Mouse (Mus musculus) central nervous system, embryonic 11.5 days (tissue): Measurements from ENCODE around the gene Ankrd26. TPM values are rescaled to one million over a fixed set of nuclear protein-coding genes. Genes with fewer than 3 reads are reported as not detected.

Source experiments
- polyA plus RNA-seq: library from polyadenylated mRNA; depleted of rRNA; stranded (reverse); fragments of >200 nt; gene quantifications from 2 replicates; pipeline ENCODE4 v1.2.3, GENCODE M21; 2012; rRNA removed

Ankrd26 gene
- polyA plus RNA-seq, result 22.5 and 25.4 TPM in 2 replicates

DNA sequence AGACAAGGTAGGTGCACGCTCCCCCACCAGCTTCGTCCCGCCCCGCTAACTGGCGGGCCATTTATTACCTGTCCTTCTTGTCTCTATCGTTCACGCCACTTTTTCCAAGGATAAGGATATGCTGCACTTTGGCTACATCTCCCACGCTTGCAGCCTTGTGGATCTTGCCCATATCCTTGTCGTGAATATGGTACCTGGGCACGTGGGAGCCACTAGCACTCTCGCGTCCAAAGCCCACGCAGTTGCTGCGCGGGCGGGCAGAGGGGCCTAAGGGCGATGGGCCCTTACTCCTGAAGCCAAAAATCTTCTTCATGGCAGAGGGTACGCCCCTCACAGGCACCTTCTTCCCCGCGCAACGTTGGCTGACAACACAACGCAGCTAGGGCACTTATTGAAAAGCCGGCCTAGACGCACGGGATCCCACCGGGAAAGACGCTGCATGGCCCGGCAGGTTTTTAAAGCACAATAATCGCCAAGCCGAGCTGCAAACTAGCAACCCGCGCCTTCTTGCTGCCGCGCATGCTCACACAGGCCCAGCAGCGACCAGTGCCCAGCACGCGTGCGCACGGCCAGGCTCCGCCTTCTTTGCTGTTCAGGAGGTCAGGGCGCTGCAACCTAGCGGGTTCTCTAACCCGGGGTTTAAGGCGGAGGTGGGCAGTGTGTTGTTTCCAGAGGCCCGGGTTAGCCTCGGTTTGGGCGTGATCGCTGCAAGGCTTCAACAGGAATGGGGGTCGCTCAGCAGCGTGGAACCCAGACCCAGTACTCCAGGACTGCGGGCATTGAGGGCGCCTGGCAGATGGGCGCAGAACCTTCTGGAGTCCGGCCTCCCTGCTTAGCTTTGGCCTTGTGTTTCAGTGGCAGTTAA lies at the start of gene Ankrd26:
Gene Ankrd26 (minus strand): TSS at position 482 of the 865 bp plus-strand sequence.

DNA sequence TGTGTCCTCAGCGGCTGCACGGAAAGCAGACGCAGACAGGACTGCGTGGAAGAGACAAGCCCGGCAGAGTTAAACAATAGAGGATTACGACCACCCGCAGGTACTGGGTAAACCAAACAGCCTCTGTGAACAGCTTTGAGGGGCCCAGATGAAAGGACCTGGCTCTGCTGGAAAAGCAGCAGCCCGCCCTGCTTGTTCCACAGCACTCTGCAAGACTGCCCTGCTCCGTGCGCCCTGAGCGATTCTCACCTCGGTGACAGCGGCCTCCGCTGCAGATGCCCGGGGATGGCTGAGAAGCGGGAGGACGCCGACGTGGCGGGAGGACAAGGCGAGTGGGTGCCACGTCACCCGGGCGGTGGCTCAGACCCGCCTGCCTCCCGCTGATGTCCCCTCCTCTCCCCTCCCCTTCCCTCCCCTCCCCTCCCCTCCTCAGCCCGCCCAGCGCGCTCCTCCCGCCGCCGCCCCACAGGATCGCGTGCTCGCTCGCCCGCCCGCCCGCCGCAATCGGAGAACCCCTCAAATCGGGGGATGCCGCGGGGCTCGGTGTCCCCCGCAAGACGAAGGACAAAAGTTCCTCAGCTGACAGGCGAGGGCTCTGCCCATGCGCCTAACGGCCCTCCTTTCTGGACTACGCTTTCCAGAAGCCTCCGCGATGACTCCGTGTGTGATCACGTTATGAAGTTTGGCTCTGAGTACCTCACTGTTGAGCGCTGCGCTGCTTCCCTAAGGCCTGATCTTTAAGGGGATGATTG lies 82.9 kb downstream of the Ankrd26 start, which contains the start of gene Zfp9:
Gene Zfp9 (minus strand): TSS at position 364 of the 752 bp plus-strand sequence.

DNA sequence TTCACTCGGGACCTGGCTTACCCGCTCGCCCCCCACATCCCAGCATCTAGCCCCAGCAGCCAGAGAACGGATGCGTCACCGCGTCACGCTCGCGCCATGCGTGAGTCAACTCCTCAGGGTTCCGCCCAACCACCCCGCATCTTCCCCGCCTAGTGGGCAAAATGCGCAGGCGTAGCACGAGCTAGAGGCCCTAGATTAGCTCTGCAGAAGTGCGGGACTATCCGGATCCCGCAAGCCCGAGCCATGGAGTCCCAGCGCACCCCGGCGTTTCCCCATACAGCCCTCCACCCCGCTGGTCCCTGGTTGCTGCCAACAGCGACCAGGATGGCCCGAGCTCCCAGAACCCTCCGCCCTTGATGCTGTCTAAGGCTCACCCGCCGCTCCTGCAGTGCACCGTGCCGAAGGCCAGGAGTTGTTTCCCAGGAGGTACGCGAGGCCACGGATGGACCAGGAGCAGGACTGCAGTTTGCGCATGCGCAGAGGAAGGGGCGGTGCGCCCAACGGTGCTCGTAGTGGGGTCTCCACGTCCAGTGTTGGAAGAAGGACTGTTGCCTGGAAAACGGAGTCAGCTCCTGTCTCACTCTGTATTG lies 106.9 kb downstream of the Ankrd26 start, which contains the start of gene Zfp248:
Gene Zfp248 (minus strand): TSS at position 487 of the 590 bp plus-strand sequence.

Other genes with a start within 250 kb of the Ankrd26 start
- 31.9 and 55.0 TPM in 2 replicates for gene Bms1, start 142.8 kb downstream of the Ankrd26 start, polyA plus RNA-seq
- gene Zfp248, start 106.7 kb downstream of the Ankrd26 start, polyA plus RNA-seq, result 7.9 and 9.3 TPM in 2 replicates
- gene Zfp9, start 82.9 kb downstream of the Ankrd26 start, polyA plus RNA-seq, result 6.9 and 16.7 TPM in 2 replicates